Mouse (Mus musculus) thymus, adult 2 months (tissue): ENCODE data around the gene Npnt. TPM values are rescaled to one million over a fixed set of nuclear protein-coding genes. Genes with fewer than 3 reads are reported as not detected.

Source experiments
- DNase-seq: peaks from one replicate; pipeline ENCODE4 v3.0.0; 2021
- H3K27ac ChIP-seq: fragments of 200-500 bp; 2 replicates; pipeline ENCODE4 v1.5.1; 2012; ENCODE audit warnings: low read length, control low read depth; ENCODE audit not compliant: control insufficient read depth, insufficient read depth
- H3K27me3 ChIP-seq: fragments of 200-500 bp; 2 replicates; pipeline ENCODE4 v1.6.1; 2012; ENCODE audit warnings: mild to moderate bottlenecking, low read length, moderate library complexity, mixed read lengths; ENCODE audit not compliant: control insufficient read depth, insufficient read depth
- H3K36me3 ChIP-seq: fragments of 200-500 bp; 2 replicates; pipeline ENCODE4 v1.6.1; 2012; ENCODE audit warnings: mild to moderate bottlenecking, low read length, moderate library complexity; ENCODE audit not compliant: control insufficient read depth, insufficient read depth
- H3K4me1 ChIP-seq: fragments of 200-500 bp; replicated peaks from 2 replicates; pipeline ENCODE4 v1.6.1; 2012; ENCODE audit warnings: low read length; ENCODE audit not compliant: control insufficient read depth, insufficient read depth
- H3K4me3 ChIP-seq: fragments of 200-500 bp; 2 replicates; pipeline ENCODE4 v1.5.1; 2012; ENCODE audit warnings: mild to moderate bottlenecking, low read length, control low read depth, moderate library complexity; ENCODE audit not compliant: control insufficient read depth, insufficient read depth
- CTCF ChIP-seq: fragments of 200-500 bp; IDR thresholded peaks from 2 replicates; pipeline ENCODE4 v1.5.1; 2012; ENCODE audit warnings: mild to moderate bottlenecking, control low read depth, low read length, moderate library complexity, borderline replicate concordance; ENCODE audit not compliant: control insufficient read depth, poor library complexity, insufficient read depth; ENCODE audit errors: extremely low read depth
- POLR2A ChIP-seq: fragments of 200-500 bp; IDR thresholded peaks from 2 replicates; pipeline ENCODE4 v1.6.1; 2012; ENCODE audit warnings: mild to moderate bottlenecking, low read length, control low read depth, moderate library complexity; ENCODE audit not compliant: control insufficient read depth, poor library complexity, insufficient read depth; ENCODE audit errors: extremely low read depth
- WGBS: fragments of 180-500 bp; shearing (Covaris S2); methylation state at CpG from one replicate; pipeline ENCODE4 v1.1.7; 2018; 5-methylcytosine and 5-hydroxymethylcytosine counted together
- polyA plus RNA-seq: library from polyadenylated mRNA; depleted of rRNA; stranded (reverse); fragments of >200 nt; gene quantifications from 2 replicates; pipeline ENCODE4 v1.2.3, GENCODE M21; 2012

Gene Npnt
- polyA plus RNA-seq, 1 experiment = 10.5 TPM

DNA sequence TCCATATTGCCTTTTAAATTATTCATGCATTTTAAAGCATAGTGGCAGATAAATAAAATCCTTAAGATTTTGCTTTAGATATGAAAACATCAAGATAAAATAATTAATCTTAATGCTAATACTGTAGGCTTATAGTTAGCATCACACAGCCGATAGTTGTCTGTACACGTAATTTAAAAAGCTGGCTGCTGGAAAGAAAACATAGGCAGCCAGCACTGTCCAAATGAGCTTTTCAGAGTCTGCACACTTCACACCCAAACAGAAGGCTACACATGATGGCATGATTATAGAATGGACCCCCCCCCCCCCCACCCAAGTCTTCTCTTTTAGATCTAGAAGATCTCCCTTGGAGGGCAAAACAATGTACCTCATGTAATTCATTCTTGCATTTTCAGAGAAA is 31.9 kb upstream of the Npnt start:
- Histone ChIP-seq H3K4me3 (no peak overlapping the region), H3K36me3 (no peaks in the 10 kb centered on the region), H3K4me1 (no peaks in the 10 kb centered on the region), H3K27ac (no peak overlapping the region), H3K27me3 (no peaks in the 10 kb centered on the region)
- TF ChIP-seq POLR2A (no peak), CTCF (no peak)
- no peak for DNase-seq
- 100% methylated on average over 2 of the region's 2 CpGs for WGBS

DNA sequence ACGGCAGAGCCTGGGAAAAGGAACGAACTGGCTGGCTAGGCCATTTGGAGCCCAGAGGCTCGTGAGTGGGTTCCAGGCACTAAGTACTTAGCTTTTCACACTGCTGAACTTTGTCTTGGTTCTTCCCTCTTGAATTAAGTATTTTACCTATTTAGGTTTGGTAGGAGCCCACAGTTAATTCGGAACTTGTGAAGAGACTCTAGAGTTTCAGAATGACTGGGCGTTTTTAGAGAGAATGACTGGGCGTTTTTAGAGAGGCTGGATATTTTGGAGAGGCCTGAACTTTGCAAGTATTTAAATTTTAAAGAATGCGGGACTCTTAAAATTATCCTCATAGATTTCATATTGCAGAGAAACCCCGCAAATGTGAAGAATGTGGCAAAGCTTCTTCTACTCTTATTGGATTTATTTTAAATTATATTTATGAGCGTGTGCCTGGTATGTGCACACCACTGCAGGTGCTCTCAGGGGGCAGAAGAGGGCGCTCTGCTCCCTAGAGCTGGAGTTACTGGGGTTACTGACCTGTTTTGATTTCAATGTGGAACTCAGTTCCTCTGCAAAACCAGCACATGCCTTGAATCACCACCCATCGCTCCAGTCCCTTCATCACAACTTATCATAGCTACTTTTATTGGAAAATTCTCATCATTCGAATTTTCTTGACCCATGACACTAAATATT is 29.8 kb upstream of the Npnt start:
- Histone ChIP-seq H3K36me3 (no peaks in the 10 kb centered on the region), H3K4me3 (no peak overlapping the region), H3K27me3 (no peaks in the 10 kb centered on the region), H3K4me1 (no peaks in the 10 kb centered on the region), H3K27ac (no peak overlapping the region)
- 96% methylated on average over 12 of the region's 12 CpGs for WGBS
- no peak for DNase-seq
- TF ChIP-seq POLR2A (no peak), CTCF (no peak)

- Histone ChIP-seq H3K4me1 (no peaks in the 10 kb centered on the region), H3K27ac (no peak overlapping the region), H3K4me3 (no peak overlapping the region), H3K36me3 (no peaks in the 10 kb centered on the region), H3K27me3 (no peaks in the 10 kb centered on the region)
- no peak for DNase-seq
- TF ChIP-seq CTCF = no peak
- TF ChIP-seq POLR2A = no peak
- 27% methylated on average over 5 of the region's 5 CpGs for WGBS
Measured at GRCm38 (mm10) chr3:132966255-132966654, 16.2 kb upstream of the Npnt start.

DNA sequence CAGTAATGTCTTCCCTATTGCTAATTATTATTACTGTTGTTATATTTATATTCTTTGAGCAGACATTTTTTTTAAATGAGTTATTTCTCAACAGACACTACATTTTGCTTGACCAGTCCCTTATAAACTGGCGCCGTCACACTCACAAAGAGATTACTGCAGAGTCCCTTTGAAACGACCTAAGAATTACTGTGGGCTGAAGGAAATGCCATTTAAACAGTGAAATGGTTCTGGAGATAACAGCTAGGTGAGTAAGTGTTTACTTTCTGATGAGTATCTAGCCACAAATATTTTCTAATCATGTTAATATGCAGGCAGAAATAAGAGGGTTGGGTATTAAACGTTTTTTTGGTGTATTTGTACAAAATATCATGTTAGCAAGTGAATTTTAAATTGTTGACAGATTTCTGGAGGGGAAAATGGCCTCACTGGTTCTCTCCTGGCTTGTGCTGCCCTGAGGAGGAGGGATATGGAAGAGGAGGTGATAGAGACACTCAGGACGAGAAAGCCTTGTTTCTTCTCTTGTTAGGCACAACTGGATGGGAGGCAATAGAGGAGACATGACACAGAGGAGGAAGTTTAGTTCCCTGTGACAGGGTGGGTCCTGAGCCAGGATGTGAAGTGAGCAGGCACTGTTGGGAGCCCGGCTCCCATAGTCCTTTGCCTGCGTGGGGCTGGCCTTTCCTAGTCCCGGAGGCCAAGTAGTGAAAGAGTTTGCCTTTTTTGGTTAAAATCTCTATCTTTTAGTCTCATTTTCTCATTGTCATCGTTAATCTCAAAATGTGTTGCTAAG is 14.8 kb upstream of the Npnt start:
- TF ChIP-seq POLR2A = no peak
- no peak for TF ChIP-seq CTCF
- no peak overlapping the region for H3K4me3 ChIP-seq
- H3K36me3 ChIP-seq = no peaks in the 10 kb centered on the region
- WGBS = 83% methylated on average over 9 of the region's 9 CpGs
- no peak for DNase-seq
- H3K27me3 ChIP-seq = no peaks in the 10 kb centered on the region
- H3K4me1 ChIP-seq = no peaks in the 10 kb centered on the region
- no peak overlapping the region for H3K27ac ChIP-seq

- TF ChIP-seq CTCF = no peak
- TF ChIP-seq POLR2A = no peak
- DNase-seq = no peak
- H3K4me1 ChIP-seq = no peaks in the 10 kb centered on the region
- H3K4me3 ChIP-seq = no peak overlapping the region
- WGBS = 89% methylated on average over 7 of the region's 7 CpGs
- no peak overlapping the region for H3K27ac ChIP-seq
- no peaks in the 10 kb centered on the region for H3K27me3 ChIP-seq
- no peaks in the 10 kb centered on the region for H3K36me3 ChIP-seq
Measured at GRCm38 (mm10) chr3:132962631-132963361, 12.7 kb upstream of the Npnt start.

GRCm38 (mm10) chr3:132950529-132950880 is 414 bp upstream of the Npnt start:
- peak overlapping the region; percentile 8; the same call in 1 of the 2 replicates for H3K4me3 ChIP-seq
- peaks cover 9% of the 10 kb centered on the region for H3K4me1 ChIP-seq
- DNase-seq = no peak
- no peaks in the 10 kb centered on the region; the same call in 1 of the 2 replicates for H3K27me3 ChIP-seq
- no peaks in the 10 kb centered on the region for H3K36me3 ChIP-seq
- no peak for TF ChIP-seq CTCF
- no peak for TF ChIP-seq POLR2A
- WGBS = 11% methylated on average over 7 of the region's 7 CpGs
- H3K27ac ChIP-seq = no peak overlapping the region
